Mouse (Mus musculus) bone marrow macrophage, adult 2 months (primary cell): Measurements from ENCODE around the gene Gm5148.

ENCODE experiments used
- CTCF ChIP-seq: IDR thresholded peaks from 2 replicates; pipeline ENCODE4 v1.5.1; 2012; ENCODE audit warnings: low read depth, mild to moderate bottlenecking, low read length, moderate library complexity
- POLR2A ChIP-seq: IDR thresholded peaks from 2 replicates; pipeline ENCODE4 v1.6.1; 2012; ENCODE audit warnings: mild to moderate bottlenecking, low read depth, low read length, borderline replicate concordance

GRCm38 (mm10) chr3:37706439-37706838 is 17.9 kb downstream of the Gm5148 start:
- TF ChIP-seq POLR2A, result no peak
- TF ChIP-seq CTCF, result no peak
